Mouse (Mus musculus) T-helper 2 cell (primary cell): ENCODE data around the gene Erbb4.

Experiments
- in situ Hi-C: fragments of 300-600 bp; cut with MboI, MseI; formaldehyde crosslinking; loops from one replicate; pipeline ENCODE4 v1.15.1; 2025; ENCODE audit warnings: high pct_unique_total_duplicates

Gene Erbb4

DNA sequence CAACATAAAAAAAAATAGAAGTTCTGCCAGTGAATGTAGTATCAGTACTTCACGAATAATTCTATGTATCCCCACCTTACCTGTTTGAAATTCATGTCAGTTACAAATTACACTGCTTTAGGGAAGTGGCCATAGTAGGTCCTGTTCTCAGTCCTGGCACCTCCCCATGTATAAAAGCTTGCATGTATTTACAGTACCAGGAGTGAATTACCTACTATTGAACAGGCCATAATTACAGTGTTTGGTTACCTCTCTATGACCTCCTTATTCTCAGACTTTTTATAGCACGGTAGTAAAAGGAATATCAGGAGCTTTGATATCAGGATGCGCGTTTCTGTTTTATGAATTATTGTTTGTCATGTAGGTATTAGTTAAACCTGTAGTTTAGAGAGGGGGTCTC lies 564.9 kb downstream of the Erbb4 start:
- in situ Hi-C loops, result no loop called here

DNA sequence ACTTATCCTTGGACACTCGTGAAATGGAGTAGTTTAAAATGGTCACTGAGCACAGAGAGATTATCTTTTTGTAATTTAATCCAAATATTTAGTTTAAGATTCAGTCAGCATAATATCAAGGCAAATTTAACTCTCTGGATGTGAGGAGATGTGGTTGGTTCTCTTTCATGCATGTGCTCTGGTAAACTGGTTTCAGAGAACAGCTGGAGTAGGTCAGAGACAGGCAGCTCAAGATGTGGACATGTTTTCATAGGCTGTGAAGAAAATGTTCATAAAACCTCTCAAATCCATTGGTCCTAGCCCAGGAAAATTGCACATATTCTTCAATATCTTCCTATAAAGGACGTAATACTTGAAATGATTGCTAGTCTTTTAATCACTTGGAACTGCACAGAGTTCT lies 590.0 kb downstream of the Erbb4 start:
- in situ Hi-C loops, result no loop called here

DNA sequence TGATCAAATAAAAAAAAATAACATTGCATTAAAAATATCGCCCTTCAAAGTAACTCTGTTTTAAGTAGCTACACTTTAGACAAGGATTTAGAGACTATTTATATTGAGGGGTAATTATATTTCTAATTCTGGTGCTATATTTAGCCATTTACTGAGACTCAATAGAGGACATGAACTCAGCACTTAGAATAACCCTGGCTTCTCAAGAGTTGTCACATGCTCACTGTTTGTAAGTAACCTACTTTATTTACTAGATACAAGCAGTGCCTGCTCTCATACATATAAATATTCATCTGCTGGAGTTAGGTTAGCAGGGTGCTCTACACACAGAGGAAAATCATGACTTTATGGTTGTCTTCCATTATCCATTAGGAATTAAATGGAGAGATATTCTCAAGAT lies 604.0 kb downstream of the Erbb4 start:
- in situ Hi-C loops, result no loop called here

DNA sequence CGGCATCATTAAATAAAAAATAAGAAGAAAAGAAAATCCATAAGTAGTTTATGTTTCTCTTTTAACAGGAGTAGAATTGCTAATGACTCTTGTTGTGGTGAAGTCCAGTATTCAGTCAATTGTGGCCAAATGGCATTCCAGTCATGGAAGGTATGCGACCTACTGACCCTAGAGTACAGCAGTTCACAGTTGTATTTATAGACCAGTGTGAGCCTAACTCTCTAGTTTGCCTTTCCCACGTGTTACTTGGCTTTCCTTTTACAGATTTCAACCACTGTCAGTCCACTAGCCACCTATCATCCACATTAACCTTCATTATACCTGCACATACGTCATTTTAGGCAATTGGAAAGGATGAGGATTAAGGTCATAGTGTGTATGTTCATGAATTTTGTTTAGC lies 606.3 kb downstream of the Erbb4 start:
- in situ Hi-C loops, result no loop called here

DNA sequence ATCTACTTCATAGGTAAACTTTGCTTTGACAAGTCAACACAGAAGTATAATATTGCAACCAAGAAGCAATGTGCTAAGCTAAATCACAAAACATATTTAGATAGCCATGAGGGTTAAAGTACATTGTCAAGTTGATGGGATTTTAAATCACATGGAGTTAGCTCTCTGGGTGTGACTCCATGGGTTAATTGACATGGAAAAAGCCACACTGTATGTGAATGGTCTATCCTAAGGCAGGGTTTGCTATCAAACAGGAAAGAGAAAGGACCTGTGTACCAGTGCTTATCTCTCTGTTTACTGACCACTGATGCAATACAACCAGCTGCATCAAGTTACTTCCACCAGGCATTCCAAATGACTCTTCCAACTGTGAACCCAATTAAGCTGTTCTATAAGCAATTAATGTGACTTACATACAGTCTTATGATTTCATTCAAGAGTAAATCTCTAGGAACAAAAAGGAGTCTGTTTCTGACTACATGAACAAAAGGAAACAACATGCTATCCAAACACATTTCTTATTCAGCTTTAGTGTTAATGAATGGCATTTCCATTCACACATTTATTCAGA lies 641.4 kb downstream of the Erbb4 start:
- in situ Hi-C loops, result no loop called here

DNA sequence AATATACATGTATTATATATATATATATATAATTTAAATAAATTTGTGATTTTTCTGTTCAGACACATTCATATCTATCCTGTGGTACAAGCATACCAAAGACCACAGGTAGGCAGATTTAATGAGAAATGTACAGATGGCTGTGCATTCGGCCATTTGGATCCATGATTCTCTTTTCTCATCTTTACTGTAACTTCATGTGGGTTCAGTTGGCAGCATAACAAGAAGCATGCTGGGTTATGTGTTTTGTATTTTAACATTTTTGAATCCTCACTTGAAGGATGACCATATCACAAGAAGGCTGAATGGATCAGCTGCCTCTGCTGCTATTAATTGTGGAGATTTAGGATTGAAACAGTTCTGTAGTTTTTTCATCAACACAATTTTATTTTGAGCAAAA lies 656.6 kb downstream of the Erbb4 start:
- in situ Hi-C loops, result no loop called here

DNA sequence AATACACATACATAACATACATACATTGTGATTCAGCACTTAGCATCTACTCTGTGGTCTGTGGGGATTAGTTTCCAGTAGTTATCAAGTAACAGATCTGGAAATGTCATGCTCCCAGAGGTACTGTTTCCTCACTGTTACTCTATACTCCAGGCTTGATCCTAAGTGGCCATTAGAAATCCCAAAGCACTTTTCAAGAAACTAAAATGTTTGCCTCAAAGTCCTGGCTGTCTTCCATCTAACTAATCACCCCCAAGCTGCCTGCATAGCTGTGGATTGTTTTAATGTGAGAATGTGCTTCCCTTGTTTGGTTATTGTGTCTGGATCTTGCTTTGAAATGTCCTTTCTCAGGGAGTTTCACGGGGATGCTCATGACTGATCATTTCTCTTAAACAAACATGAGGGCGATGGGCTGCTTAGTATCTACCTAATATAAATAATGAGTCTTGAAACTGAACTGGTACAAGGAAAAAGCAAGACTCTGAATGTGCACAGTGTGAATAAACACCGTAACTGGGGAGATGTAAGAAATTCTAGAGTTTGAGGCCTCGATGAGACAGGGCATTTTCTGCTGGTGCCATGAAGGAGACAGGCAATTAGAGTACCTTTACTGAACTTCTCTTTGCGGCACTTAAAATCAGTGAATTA lies 683.4 kb downstream of the Erbb4 start:
- in situ Hi-C loops, result no loop called here

DNA sequence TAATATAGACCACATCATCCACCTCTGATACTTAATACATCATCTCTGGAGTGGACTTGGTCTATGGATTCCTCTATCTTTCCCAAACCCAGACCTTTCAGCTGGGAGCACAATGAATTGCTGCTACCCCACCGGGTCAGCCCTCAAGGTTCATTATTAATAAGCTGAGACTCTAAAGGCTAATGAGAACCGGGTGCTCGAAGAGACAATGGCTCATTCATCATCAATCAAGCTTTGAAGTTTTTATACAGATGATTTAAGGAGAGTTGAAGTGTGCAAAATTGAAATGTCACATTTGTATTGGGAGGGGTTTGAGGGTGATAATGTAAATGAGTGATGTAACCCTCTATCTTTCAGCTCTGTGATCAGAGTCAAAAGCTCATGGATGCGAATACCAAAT lies 706.7 kb downstream of the Erbb4 start:
- in situ Hi-C loops, result no loop called here

DNA sequence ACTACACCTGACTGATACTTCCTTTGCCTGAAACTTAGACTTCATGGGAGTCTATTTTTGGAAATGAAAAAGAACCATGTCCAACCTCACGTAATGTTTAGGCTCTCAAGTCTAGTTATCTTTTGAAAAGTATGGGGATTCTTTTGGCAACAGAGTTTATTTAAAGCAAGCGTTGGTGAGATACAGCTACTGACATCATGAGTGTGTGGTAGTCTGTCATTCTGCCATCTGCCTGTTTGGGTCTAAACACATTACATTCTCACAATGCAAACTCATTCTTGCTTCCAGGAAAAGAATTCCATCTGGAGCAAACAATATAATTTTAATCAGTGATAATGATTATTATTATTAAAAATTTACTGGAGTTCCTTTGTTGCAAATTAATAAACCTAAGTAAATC lies 736.3 kb downstream of the Erbb4 start:
- in situ Hi-C loops, result no loop called here

GRCm38 (mm10) chr1:68333714-68334113 lies 774.1 kb downstream of the Erbb4 start:
- in situ Hi-C loops, result no loop called here

GRCm38 (mm10) chr1:68305813-68306212 lies 802.0 kb downstream of the Erbb4 start:
- in situ Hi-C loops, result no loop called here

GRCm38 (mm10) chr1:68284443-68284842 lies 823.4 kb downstream of the Erbb4 start:
- in situ Hi-C loops, result no loop called here

DNA sequence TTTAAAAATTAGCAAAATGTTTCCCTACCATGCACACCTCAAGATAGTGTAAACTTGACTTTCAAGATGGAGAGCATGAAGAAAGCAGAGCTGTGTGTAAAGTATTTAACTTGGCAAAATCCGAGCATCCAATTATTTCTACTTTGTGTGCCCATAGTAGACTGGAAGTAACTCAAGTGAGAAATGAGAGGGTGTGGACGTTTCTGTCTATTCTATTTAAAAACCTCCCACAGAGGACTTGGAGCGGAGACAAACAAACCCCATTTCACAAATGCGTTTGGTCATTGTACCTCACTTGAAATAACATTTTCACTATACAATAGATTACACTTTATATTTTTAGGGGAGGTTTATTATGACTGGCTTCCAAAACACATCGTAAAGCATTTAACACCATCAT lies 832.0 kb downstream of the Erbb4 start:
- in situ Hi-C loops, result no loop called here

- in situ Hi-C loops, result no loop called here
Observed at GRCm38 (mm10) chr1:68178580-68178979, 929.3 kb downstream of the Erbb4 start.

DNA sequence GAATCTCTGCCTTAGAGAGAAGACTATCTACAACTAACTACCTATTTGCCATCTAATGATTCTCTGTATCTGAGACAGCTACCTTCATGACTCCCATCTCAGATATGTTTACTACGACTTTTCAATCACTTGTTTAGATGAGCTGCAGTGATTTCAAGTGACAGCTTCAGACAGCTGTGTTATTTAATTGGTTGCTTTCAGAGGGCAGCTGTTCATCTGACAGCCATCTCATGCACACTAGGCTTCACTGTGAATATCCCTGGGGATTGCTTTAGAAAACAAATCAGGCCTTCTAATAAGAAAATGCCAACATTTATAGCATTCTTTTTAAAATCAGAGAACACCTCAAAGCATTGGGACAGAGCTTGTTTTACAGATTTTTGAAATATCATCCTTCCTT lies 952.6 kb downstream of the Erbb4 start:
- in situ Hi-C loops, result no loop called here

DNA sequence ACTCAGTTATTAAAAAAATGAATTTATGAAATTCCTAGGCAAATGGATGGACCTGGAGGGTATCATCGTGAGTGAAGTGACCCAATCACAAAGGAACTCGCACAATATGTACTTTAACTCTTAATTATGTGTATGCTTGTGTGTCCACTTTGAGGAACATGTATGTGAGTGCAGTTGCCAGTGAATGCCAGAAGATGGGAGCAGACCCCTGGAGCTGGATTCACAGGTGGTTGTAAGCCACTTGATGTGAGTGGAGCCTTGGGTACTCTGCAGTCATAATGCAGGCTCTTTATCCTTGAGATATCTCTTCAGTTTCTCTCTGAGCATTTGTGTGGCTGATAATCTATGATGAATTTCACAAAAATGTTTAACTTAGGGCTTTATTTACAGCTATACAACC lies 957.3 kb downstream of the Erbb4 start:
- in situ Hi-C loops, result no loop called here

DNA sequence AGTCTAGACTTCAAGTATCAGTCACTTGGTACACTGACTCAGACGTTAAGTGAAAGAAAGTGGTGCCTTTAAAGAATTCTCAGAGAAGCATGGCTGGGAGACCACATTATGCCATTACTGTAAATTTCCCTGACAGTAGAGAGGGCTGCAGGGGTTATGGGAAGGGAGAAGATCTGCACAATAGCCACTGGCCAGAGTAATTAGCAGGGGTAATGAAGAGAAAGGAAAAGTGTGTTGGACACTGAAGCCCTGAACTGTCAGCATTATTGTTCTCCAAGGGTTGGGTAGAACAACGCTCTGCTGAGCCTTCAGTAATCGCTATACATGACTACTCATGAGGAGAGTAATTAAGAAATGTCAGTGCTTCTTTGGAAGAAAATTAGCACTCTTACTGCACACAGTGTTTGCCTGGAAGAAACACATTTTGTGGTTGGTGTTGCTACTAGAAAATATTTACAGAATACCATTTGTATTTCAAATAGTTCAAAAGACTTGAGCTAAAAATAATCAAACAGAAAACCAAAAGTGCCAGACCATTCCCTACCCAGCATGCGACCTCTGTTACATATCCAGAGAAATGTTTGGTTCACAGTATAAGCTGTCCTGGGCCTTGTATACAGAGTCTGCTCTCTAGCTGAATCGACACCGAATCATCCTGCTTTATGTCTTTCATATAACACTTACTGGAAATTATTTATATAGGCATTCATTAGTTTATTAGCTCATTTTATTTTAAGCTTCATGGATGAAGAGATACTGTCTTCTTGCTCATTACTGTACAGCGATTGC lies 965.1 kb downstream of the Erbb4 start:
- in situ Hi-C loops, result no loop called here

DNA sequence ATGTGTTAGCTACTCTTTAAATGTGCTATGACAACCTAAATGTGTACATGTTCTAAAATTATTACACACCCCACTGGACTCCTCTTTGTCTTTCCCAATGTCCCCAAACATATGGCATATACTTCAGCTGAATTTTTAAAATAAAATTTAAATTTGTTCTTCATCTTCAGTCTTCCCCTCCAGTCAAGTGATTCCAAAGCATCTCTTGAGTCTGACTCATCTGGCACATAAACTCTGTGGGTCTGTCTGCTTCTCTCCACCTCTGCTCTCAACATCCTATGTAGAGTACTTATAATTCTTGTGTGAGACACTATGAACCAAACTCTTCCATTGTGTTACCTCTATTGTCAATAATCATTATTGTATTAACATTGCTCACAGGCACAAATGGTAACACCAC lies 972.9 kb downstream of the Erbb4 start:
- in situ Hi-C loops, result no loop called here

DNA sequence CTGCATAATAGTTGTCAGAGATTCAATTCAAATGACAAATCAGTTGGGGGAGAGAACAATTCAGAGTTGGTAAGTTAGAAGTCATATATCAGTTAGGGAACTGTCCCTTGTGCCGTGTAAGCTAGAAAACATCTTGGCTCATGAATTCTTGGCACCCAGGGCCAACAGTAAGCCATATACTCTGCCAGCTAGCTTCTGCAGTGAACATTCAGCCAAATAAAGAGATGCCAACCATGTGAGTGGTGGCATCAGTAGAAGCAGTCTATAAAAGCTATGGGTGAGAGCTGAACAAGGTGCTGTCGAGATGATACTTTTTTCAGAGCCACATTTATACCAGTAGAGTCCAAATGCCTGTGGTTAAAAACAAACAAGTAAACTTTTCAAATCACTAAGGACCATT lies 973.4 kb downstream of the Erbb4 start:
- in situ Hi-C loops, result no loop called here

DNA sequence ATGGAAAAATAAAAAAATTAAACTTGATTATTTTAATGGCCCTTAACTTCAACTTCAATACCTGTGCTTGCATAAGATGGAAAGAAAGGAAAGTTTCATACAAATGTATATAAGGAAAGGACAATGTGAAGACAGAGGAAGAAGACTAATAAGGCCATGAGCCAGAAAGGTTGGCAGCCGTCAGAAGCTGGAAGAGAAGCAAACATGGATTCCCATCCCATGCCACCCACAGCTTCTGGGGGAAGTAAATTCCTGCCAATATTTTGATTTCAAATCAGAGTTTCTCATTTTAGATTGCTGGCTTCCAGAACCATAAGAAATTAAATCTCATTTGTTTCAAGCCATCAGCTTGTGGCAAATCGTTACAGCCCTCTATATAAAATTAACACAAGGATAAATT lies 984.3 kb downstream of the Erbb4 start:
- in situ Hi-C loops, result no loop called here

DNA sequence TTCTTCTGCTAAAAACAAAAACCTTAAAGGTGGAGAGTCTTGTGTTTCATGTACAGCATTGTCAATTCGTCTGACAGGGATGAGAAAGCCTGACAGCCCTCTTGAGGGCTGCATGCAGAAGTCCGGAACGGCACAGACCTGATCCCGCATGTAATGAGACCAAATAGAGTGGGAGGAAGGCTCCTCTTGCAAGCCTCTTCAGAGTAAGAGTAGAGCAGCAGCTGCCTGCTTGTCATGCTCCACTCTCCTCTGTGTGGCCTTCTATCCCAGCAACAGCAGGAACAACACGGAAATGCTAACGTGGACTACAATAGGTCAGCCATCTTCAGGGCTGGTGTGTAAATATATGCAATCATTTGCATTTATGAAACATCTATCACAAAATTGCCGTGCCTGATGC lies 987.5 kb downstream of the Erbb4 start:
- in situ Hi-C loops, result no loop called here

GRCm38 (mm10) chr1:68115721-68116120 lies 992.1 kb downstream of the Erbb4 start:
- in situ Hi-C loops, result no loop called here

DNA sequence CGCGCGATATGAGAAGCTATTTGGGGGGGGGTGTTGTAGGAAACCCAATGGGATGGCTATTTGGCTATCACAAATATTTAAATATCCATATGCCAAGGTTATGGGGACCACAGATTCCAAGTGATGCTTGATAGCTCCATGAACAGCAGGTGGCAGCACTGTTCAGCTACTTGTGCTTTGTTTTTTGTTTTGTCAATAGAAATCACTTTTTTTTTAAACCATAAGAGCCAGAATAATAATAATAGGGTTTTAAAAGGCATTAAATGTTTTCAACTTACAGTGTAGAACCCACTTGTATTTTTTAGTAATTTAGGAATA lies 1001.4 kb downstream of the Erbb4 start:
- in situ Hi-C loops, result no loop called here
